Mouse (Mus musculus) bone marrow, adult 2 months (tissue): ENCODE data around the gene Olfr961.

Experiments used
- CTCF ChIP-seq: fragments of 200-500 bp; IDR thresholded peaks from 2 replicates; pipeline ENCODE4 v1.5.1; 2011; ENCODE audit warnings: low read length, control low read depth; ENCODE audit not compliant: control insufficient read depth, insufficient read depth
- POLR2A ChIP-seq: fragments of 200-500 bp; IDR thresholded peaks from 2 replicates; pipeline ENCODE4 v1.6.1; 2011; ENCODE audit warnings: low read depth, mild to moderate bottlenecking, control low read depth, low read length, borderline replicate concordance; ENCODE audit not compliant: control insufficient read depth

GRCm38 (mm10) chr9:39621073-39621472 lies 23.8 kb upstream of the Olfr961 start, which contains the start of gene Olfr960:
- no peak for TF ChIP-seq POLR2A
- TF ChIP-seq CTCF, result no peak
